Mouse (Mus musculus) embryonic facial prominence, embryonic 13.5 days (tissue): ENCODE results near the gene Barx1. TPM values are rescaled to one million over a fixed set of nuclear protein-coding genes. Genes with fewer than 3 reads are reported as not detected.

Experiments
- ATAC-seq: fragments of 200-750 bp; cut with Nextera tagmentation; 2 replicates; pipeline ENCODE4 v1.8.0; 2017; ENCODE audit warnings: low read depth; ENCODE audit not compliant: insufficient number of reproducible peaks, insufficient read depth, low FRiP score, low TSS enrichment
- H3K27ac ChIP-seq: fragments of 300-500 bp; sonication (generic); 2 replicates; pipeline ENCODE4 v1.5.1; 2015; ENCODE audit warnings: moderate library complexity, mild to moderate bottlenecking, inconsistent platforms
- H3K27me3 ChIP-seq: fragments of 300-500 bp; sonication (generic); 2 replicates; pipeline ENCODE4 v1.6.1; 2015; ENCODE audit warnings: mild to moderate bottlenecking, inconsistent platforms
- H3K36me3 ChIP-seq: fragments of 300-500 bp; sonication (generic); 2 replicates; pipeline ENCODE4 v1.6.1; 2015; ENCODE audit warnings: mild to moderate bottlenecking, inconsistent platforms
- H3K4me1 ChIP-seq: fragments of 300-500 bp; sonication (generic); 2 replicates; pipeline ENCODE4 v1.6.1; 2015; ENCODE audit warnings: inconsistent platforms
- H3K4me2 ChIP-seq: fragments of 300-500 bp; sonication (generic); 2 replicates; pipeline ENCODE4 v1.6.1; 2015; ENCODE audit warnings: moderate library complexity, mild to moderate bottlenecking, inconsistent platforms
- H3K4me3 ChIP-seq: fragments of 300-500 bp; sonication (generic); 2 replicates; pipeline ENCODE4 v1.5.1; 2015; ENCODE audit warnings: mild to moderate bottlenecking, inconsistent platforms
- H3K9ac ChIP-seq: fragments of 300-500 bp; sonication (generic); 2 replicates; pipeline ENCODE4 v1.6.1; 2015; ENCODE audit warnings: mild to moderate bottlenecking, inconsistent platforms
- H3K9me3 ChIP-seq: fragments of 300-500 bp; sonication (generic); 2 replicates; pipeline ENCODE4 v1.6.1; 2016; ENCODE audit warnings: inconsistent platforms
- WGBS: fragments of 180-500 bp; shearing (Covaris S2); methylation state at CpG from one replicate; pipeline ENCODE4 v1.1.7; 2015; ENCODE audit warnings: mixed read lengths; 5-methylcytosine and 5-hydroxymethylcytosine counted together
- polyA plus RNA-seq: library from polyadenylated mRNA; unstranded; fragments of >200 nt; fragmentation: Nextera tagmentation; extraction: Ambion mirVana; gene quantifications from 2 replicates; pipeline ENCODE4 v1.2.1, GENCODE M21; 2015

Barx1 gene
- polyA plus RNA-seq: 14.5 and 15.1 TPM in 2 replicates

GRCm38 (mm10) chr13:48662431-48663143 is at the start of gene Barx1:
Barx1 (plus strand) TSS chr13:48662998.
- H3K27me3 ChIP-seq: peaks cover 100% of the 10 kb centered on the region
- H3K4me2 ChIP-seq: peak within 1 kb of the TSS; percentile 85
- no peaks in the 10 kb centered on the region for H3K9me3 ChIP-seq
- under 1% methylated on average over 35 of the region's 73 CpGs for WGBS
- H3K4me3 ChIP-seq: peak within 1 kb of the TSS; percentile 57
- peaks cover 55% of the 10 kb centered on the region for H3K4me1 ChIP-seq
- H3K9ac ChIP-seq: peak within 1 kb of the TSS; percentile 80
- peak within 1 kb of the TSS; percentile 56; the same call in 1 of the 2 replicates for H3K27ac ChIP-seq
- ATAC-seq: peak; percentile 63
- no peaks in the 10 kb centered on the region for H3K36me3 ChIP-seq

- no peak overlapping the region for H3K9ac ChIP-seq
- H3K4me3 ChIP-seq: no peak overlapping the region
- WGBS: 80% methylated on average over 2 of the region's 2 CpGs
- no peak for ATAC-seq
- H3K27me3 ChIP-seq: no peaks in the 10 kb centered on the region
- H3K27ac ChIP-seq: no peak overlapping the region
- peaks cover 18% of the 10 kb centered on the region for H3K4me1 ChIP-seq
- peaks cover 10% of the 10 kb centered on the region for H3K36me3 ChIP-seq
- peaks cover 13% of the 10 kb centered on the region for H3K9me3 ChIP-seq
- H3K4me2 ChIP-seq: no peak overlapping the region
Observed at GRCm38 (mm10) chr13:48614525-48614924, 48.3 kb upstream of the Barx1 start.

GRCm38 (mm10) chr13:48617774-48618173 is 45.0 kb upstream of the Barx1 start:
- peak overlapping the region; percentile 60 for H3K27ac ChIP-seq
- no peak overlapping the region for H3K4me2 ChIP-seq
- H3K9ac ChIP-seq: no peak overlapping the region
- H3K4me3 ChIP-seq: no peak overlapping the region
- no peaks in the 10 kb centered on the region for H3K27me3 ChIP-seq
- no peak for ATAC-seq
- peaks cover 13% of the 10 kb centered on the region for H3K9me3 ChIP-seq
- peaks cover 22% of the 10 kb centered on the region for H3K4me1 ChIP-seq
- H3K36me3 ChIP-seq: peaks cover 10% of the 10 kb centered on the region

GRCm38 (mm10) chr13:48618890-48619289 is 43.9 kb upstream of the Barx1 start:
- 29% methylated on average over 4 of the region's 4 CpGs for WGBS
- Histone ChIP-seq H3K4me1 (peaks cover 22% of the 10 kb centered on the region), H3K9me3 (peaks cover 13% of the 10 kb centered on the region), H3K4me2 (peak overlapping the region; percentile 14; the same call in 1 of the 2 replicates), H3K27me3 (no peaks in the 10 kb centered on the region), H3K4me3 (no peak overlapping the region), H3K27ac (peak overlapping the region; percentile 78), H3K9ac (no peak overlapping the region), H3K36me3 (peaks cover 10% of the 10 kb centered on the region)
- ATAC-seq: no peak

- H3K36me3 ChIP-seq: no peaks in the 10 kb centered on the region
- peak overlapping the region; percentile 73 for H3K4me2 ChIP-seq
- no peaks in the 10 kb centered on the region for H3K9me3 ChIP-seq
- 2% methylated on average over 26 of the region's 26 CpGs for WGBS
- peak; percentile 35; the same call in 1 of the 2 replicates for ATAC-seq
- H3K4me3 ChIP-seq: peak overlapping the region; percentile 79
- peak overlapping the region; percentile 94 for H3K9ac ChIP-seq
- peak overlapping the region; percentile 87 for H3K27ac ChIP-seq
- H3K4me1 ChIP-seq: peaks cover 14% of the 10 kb centered on the region
- H3K27me3 ChIP-seq: no peaks in the 10 kb centered on the region
Observed at GRCm38 (mm10) chr13:48624968-48625398, 37.8 kb upstream of the Barx1 start.

- WGBS: 2% methylated on average over 74 of the region's 76 CpGs
Observed at GRCm38 (mm10) chr13:48625433-48626184, 37.2 kb upstream of the Barx1 start, which contains the start of gene Ptpdc1. Ptpdc1 (minus strand) TSS chr13:48625664.

GRCm38 (mm10) chr13:48631691-48632090 is 31.1 kb upstream of the Barx1 start:
- no peaks in the 10 kb centered on the region for H3K36me3 ChIP-seq
- no peaks in the 10 kb centered on the region for H3K4me1 ChIP-seq
- H3K9ac ChIP-seq: no peak overlapping the region
- no peaks in the 10 kb centered on the region for H3K27me3 ChIP-seq
- no peak for ATAC-seq
- H3K4me2 ChIP-seq: no peak overlapping the region
- H3K9me3 ChIP-seq: no peaks in the 10 kb centered on the region
- H3K4me3 ChIP-seq: no peak overlapping the region
- H3K27ac ChIP-seq: no peak overlapping the region
- WGBS: 74% methylated on average over 5 of the region's 5 CpGs

More at GRCm38 (mm10) chr13:48625433-48626184, 37.2 kb upstream of the Barx1 start, which contains the start of gene Ptpdc1:
- no peaks in the 10 kb centered on the region for H3K27me3 ChIP-seq
- peak within 1 kb of the TSS; percentile 79 for H3K4me3 ChIP-seq
- H3K4me2 ChIP-seq: peak within 1 kb of the TSS; percentile 73
- peaks cover 14% of the 10 kb centered on the region for H3K4me1 ChIP-seq
- H3K9me3 ChIP-seq: no peaks in the 10 kb centered on the region
- peak; percentile 97 for ATAC-seq
- no peaks in the 10 kb centered on the region for H3K36me3 ChIP-seq
- peak within 1 kb of the TSS; percentile 87 for H3K27ac ChIP-seq
- H3K9ac ChIP-seq: peak within 1 kb of the TSS; percentile 94

GRCm38 (mm10) chr13:48637706-48638105 is 25.1 kb upstream of the Barx1 start:
- WGBS: 57% methylated on average over 2 of the region's 2 CpGs

GRCm38 (mm10) chr13:48639570-48639969 is 23.2 kb upstream of the Barx1 start:
- H3K4me1 ChIP-seq: no peaks in the 10 kb centered on the region
- H3K4me3 ChIP-seq: no peak overlapping the region
- no peaks in the 10 kb centered on the region for H3K9me3 ChIP-seq
- no peaks in the 10 kb centered on the region for H3K36me3 ChIP-seq
- H3K27ac ChIP-seq: no peak overlapping the region
- H3K27me3 ChIP-seq: no peaks in the 10 kb centered on the region
- no peak overlapping the region for H3K4me2 ChIP-seq
- ATAC-seq: no peak
- H3K9ac ChIP-seq: no peak overlapping the region

More at GRCm38 (mm10) chr13:48637706-48638105, 25.1 kb upstream of the Barx1 start:
- Histone ChIP-seq H3K9me3 (no peaks in the 10 kb centered on the region), H3K9ac (no peak overlapping the region), H3K36me3 (no peaks in the 10 kb centered on the region), H3K27me3 (no peaks in the 10 kb centered on the region), H3K4me3 (no peak overlapping the region), H3K27ac (no peak overlapping the region), H3K4me1 (no peaks in the 10 kb centered on the region), H3K4me2 (no peak overlapping the region)
- ATAC-seq: no peak

- Histone ChIP-seq H3K27me3 (no peaks in the 10 kb centered on the region), H3K4me1 (no peaks in the 10 kb centered on the region), H3K36me3 (no peaks in the 10 kb centered on the region), H3K9ac (no peak overlapping the region), H3K4me3 (no peak overlapping the region), H3K9me3 (no peaks in the 10 kb centered on the region), H3K4me2 (no peak overlapping the region), H3K27ac (no peak overlapping the region)
- no peak for ATAC-seq
- 88% methylated on average over 6 of the region's 6 CpGs for WGBS
Observed at GRCm38 (mm10) chr13:48643072-48643471, 19.7 kb upstream of the Barx1 start.

- Histone ChIP-seq H3K9ac (no peak overlapping the region), H3K27ac (no peak overlapping the region), H3K36me3 (no peaks in the 10 kb centered on the region), H3K4me3 (no peak overlapping the region), H3K4me2 (no peak overlapping the region), H3K4me1 (no peaks in the 10 kb centered on the region), H3K9me3 (no peaks in the 10 kb centered on the region), H3K27me3 (no peaks in the 10 kb centered on the region)
- WGBS: 86% methylated on average over 3 of the region's 3 CpGs
- no peak for ATAC-seq
Observed at GRCm38 (mm10) chr13:48643991-48644390, 18.8 kb upstream of the Barx1 start.
